Mouse (Mus musculus) C2C12 (cell line): ENCODE data around the gene Atox1.

Experiments
- CTCF ChIP-seq: IDR thresholded peaks from one replicate; pipeline ENCODE4 v1.5.1; 2011; ENCODE audit not compliant: control insufficient read depth, insufficient read depth, insufficient read length
- MAX ChIP-seq: IDR thresholded peaks from one replicate; pipeline ENCODE4 v1.6.1; 2011; ENCODE audit warnings: mild to moderate bottlenecking, control low read depth
- USF1 ChIP-seq: IDR thresholded peaks from one replicate; pipeline ENCODE4 v1.6.1; 2011; ENCODE audit warnings: low read depth, mild to moderate bottlenecking, control low read depth, moderate library complexity

DNA sequence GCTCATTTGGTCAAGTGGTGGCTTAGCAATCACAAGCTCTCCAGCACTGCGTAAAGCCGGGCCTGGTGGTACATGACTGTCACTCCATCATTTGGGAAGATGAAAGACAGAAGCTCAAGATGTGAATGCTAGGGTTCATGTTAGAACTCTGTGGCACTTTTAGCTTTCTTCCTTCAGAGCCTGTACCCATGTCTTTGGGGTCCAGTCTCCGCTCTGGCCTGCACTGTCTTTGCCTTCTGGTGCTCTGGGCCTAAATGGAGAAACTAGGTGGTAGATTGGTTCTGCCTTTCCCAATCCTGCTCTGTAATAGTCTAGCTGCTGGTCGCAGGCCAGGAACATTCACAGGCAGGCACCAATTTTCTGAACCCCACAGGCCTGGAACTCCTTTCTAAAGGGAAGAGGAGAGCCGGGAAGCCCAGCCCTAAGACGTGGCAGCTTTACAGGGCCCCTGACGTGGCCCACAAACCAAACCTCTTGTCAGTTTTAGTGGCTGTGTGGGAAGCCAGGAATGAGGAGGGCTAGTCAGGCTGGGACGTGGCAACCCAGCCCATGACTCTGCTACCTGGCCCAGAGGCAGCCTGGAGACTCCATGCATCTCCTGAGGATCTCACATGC is 36.2 kb downstream of the Atox1 start:
- TF ChIP-seq USF1 = no peak
- TF ChIP-seq CTCF = no peak
- TF ChIP-seq MAX = no peak
